Mouse (Mus musculus): ENCODE measurements around the gene Slc41a3. TPM values are rescaled to one million over a fixed set of nuclear protein-coding genes. Genes with fewer than 3 reads are reported as not detected.

Gene Slc41a3
- polyA plus RNA-seq (2014; fragmentation: Illumina TruSeq; extraction: RNeasy Lipid Tissue Mini Kit (QIAGEN cat#74804); ENCODE audit: low replicate concordance) = not detected

GRCm38 (mm10) chr6:90604533-90605297 lies at the start of gene Slc41a3:
Slc41a3 (plus strand) TSS chr6:90604725.

Other genes with a start within 250 kb of the Slc41a3 start
- gene Zxdc, start 235.2 kb upstream of the Slc41a3 start, polyA plus RNA-seq (2014; fragmentation: Illumina TruSeq; extraction: RNeasy Lipid Tissue Mini Kit (QIAGEN cat#74804); ENCODE audit: low replicate concordance) = 8.7 TPM
- not detected for gene Cfap100, start 175.9 kb upstream of the Slc41a3 start, polyA plus RNA-seq (2014; fragmentation: Illumina TruSeq; extraction: RNeasy Lipid Tissue Mini Kit (QIAGEN cat#74804); ENCODE audit: low replicate concordance)
- 2.5 TPM for gene Klf15, start 142.1 kb upstream of the Slc41a3 start, polyA plus RNA-seq (2014; fragmentation: Illumina TruSeq; extraction: RNeasy Lipid Tissue Mini Kit (QIAGEN cat#74804); ENCODE audit: low replicate concordance)
- 2.2 TPM for gene Aldh1l1, start 118.3 kb upstream of the Slc41a3 start, polyA plus RNA-seq (2014; fragmentation: Illumina TruSeq; extraction: RNeasy Lipid Tissue Mini Kit (QIAGEN cat#74804); ENCODE audit: low replicate concordance)